Mouse (Mus musculus) hindbrain, embryonic 14.5 days (tissue): ENCODE data around the gene Tmem273. TPM values are rescaled to one million over a fixed set of nuclear protein-coding genes. Genes with fewer than 3 reads are reported as not detected.

Experiments
- ATAC-seq: fragments of 200-750 bp; cut with Nextera tagmentation; 2 replicates; pipeline ENCODE4 v1.8.0; 2017; ENCODE audit warnings: moderate number of reproducible peaks, mild to moderate bottlenecking, moderate TSS enrichment, moderate library complexity; ENCODE audit not compliant: low FRiP score
- DNase-seq: peaks from one replicate; pipeline ENCODE4 v3.0.0-alpha.2; 2015; ENCODE audit warnings: low spot score
- H3K27ac ChIP-seq: fragments of 300-500 bp; sonication (generic); 2 replicates; pipeline ENCODE4 v1.5.1; 2014; ENCODE audit warnings: mild to moderate bottlenecking, moderate library complexity
- H3K27me3 ChIP-seq: fragments of 300-500 bp; sonication (generic); 2 replicates; pipeline ENCODE4 v1.6.1; 2014; ENCODE audit warnings: mild to moderate bottlenecking, low read length, mixed read lengths; ENCODE audit not compliant: control insufficient read depth, insufficient read depth
- H3K36me3 ChIP-seq: fragments of 300-500 bp; sonication (generic); replicated peaks from 2 replicates; pipeline ENCODE4 v1.6.1; 2014; ENCODE audit not compliant: control insufficient read depth, insufficient read depth
- H3K4me1 ChIP-seq: fragments of 300-500 bp; sonication (generic); replicated peaks from 2 replicates; pipeline ENCODE4 v1.6.1; 2014; ENCODE audit warnings: antibody characterized with exemption, low read length, mixed read lengths; ENCODE audit not compliant: control insufficient read depth, insufficient read depth
- H3K4me2 ChIP-seq: fragments of 300-500 bp; sonication (generic); replicated peaks from 2 replicates; pipeline ENCODE4 v1.6.1; 2014; ENCODE audit warnings: mild to moderate bottlenecking, moderate library complexity
- H3K4me3 ChIP-seq: fragments of 300-500 bp; sonication (generic); replicated peaks from 2 replicates; pipeline ENCODE4 v1.5.1; 2014; ENCODE audit warnings: mild to moderate bottlenecking, low read length
- H3K9ac ChIP-seq: fragments of 300-500 bp; sonication (generic); 2 replicates; pipeline ENCODE4 v1.6.1; 2014
- H3K9me3 ChIP-seq: fragments of 300-500 bp; sonication (generic); 2 replicates; pipeline ENCODE4 v1.6.1; 2016; ENCODE audit warnings: low read length; ENCODE audit not compliant: control insufficient read depth
- WGBS: fragments of 180-500 bp; shearing (Covaris S2); extraction: QIAGEN DNeasy Blood & Tissue Kit; methylation state at CpG from one replicate; pipeline ENCODE4 v1.1.7; 2014; 5-methylcytosine and 5-hydroxymethylcytosine counted together
- polyA plus RNA-seq: library from polyadenylated mRNA; unstranded; fragments of >200 nt; fragmentation: Nextera tagmentation; extraction: Ambion mirVana; gene quantifications from 2 replicates; pipeline ENCODE4 v1.2.1, GENCODE M21; 2014

Gene Tmem273
- polyA plus RNA-seq, 1 experiment from 2014 or later, result 0.86 TPM

DNA sequence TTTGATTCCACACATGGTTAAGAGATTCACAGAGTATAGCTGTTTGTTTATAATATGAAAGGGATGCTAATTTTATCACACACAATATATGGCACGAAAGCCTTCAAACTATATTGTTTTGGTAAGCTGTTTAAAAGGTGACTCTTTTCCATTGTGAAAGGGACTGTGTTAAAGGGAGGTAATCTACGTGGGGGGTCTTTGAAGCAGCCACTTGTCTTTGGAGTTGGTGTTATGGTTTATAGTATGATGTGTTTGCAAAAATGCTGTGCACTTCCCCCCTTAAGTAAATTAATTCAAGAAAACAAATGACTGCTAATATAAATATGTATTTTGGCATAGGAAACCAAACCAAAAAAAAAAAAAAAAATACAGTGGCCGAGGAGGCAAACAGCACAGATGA lies 79.6 kb downstream of the Tmem273 start:
- DNase-seq (no peak), ATAC-seq (no peak)
- Histone ChIP-seq H3K27me3 (no peaks in the 10 kb centered on the region), H3K36me3 (no peaks in the 10 kb centered on the region), H3K9me3 (no peaks in the 10 kb centered on the region), H3K4me3 (no peak overlapping the region), H3K9ac (no peak overlapping the region), H3K27ac (no peak overlapping the region), H3K4me2 (no peak overlapping the region), H3K4me1 (0 out of 2 replicates have a peak, but pooled peaks cover 5% of the 10 kb centered on the region)
- 90% methylated on average over 3 of the region's 3 CpGs for WGBS

Other genes with a start within 250 kb of the Tmem273 start
- gene Prrxl1, start 186.6 kb upstream of the Tmem273 start, polyA plus RNA-seq, result 56.5 and 63.2 TPM in 2 replicates
- 0.04 and 0.17 TPM in 2 replicates for gene 3425401B19Rik, start 100.7 kb upstream of the Tmem273 start, polyA plus RNA-seq
- not detected in 2 replicates for gene Fam170b, start 48.0 kb downstream of the Tmem273 start, polyA plus RNA-seq
- 12.6 and 12.8 TPM in 2 replicates for gene Vstm4, start 70.8 kb downstream of the Tmem273 start, polyA plus RNA-seq
- gene Lrrc18, start 205.4 kb downstream of the Tmem273 start, polyA plus RNA-seq, result 0.22 and 0.48 TPM in 2 replicates